In genomic region chr17:24840341-24840740, GRCm38 (mm10) we compare ENCODE assay signal across 28 mouse cellular contexts. TPM values are rescaled to one million over a fixed set of nuclear protein-coding genes. Genes with fewer than 3 reads are reported as not detected.
"Had no signal": no experiment of that assay in that cellular context is flagged by ENCODE, and none has a peak within 500 bp of the region (broad histone marks: within the 10 kb centered on the region; RNA-seq: fewer than 3 reads in every experiment).

No protein-coding gene starts in this region.

- ATAC-seq: midbrain, embryonic 15.5 days had no signal

- H3K4me1 ChIP-seq: kidney, embryonic 15.5 days; limb, embryonic 13.5 days; midbrain, embryonic 12.5 days; midbrain, embryonic 15.5 days; neural tube, embryonic 12.5 days; neural tube, embryonic 15.5 days had no signal

- H3K9me3 ChIP-seq: kidney, embryonic 15.5 days; limb, embryonic 13.5 days; liver, embryonic 13.5 days; midbrain, embryonic 12.5 days; midbrain, embryonic 15.5 days; neural tube, embryonic 12.5 days; neural tube, embryonic 15.5 days had no signal

- H3K9ac ChIP-seq: kidney, embryonic 15.5 days; limb, embryonic 13.5 days; liver, embryonic 13.5 days; midbrain, embryonic 12.5 days; midbrain, embryonic 15.5 days; neural tube, embryonic 12.5 days; neural tube, embryonic 15.5 days had no signal

- H3K4me2 ChIP-seq: kidney, embryonic 15.5 days; limb, embryonic 13.5 days; liver, embryonic 13.5 days; midbrain, embryonic 12.5 days; midbrain, embryonic 15.5 days; neural tube, embryonic 12.5 days; neural tube, embryonic 15.5 days had no signal

- DNase-seq: kidney, adult 11 months; kidney, adult 8-10 months; kidney, postnatal 10 days; kidney, postnatal 36 days; layer of hippocampus, postnatal 36 days; left cerebral cortex, postnatal 4 days; liver, embryonic 13.5 days; lung, adult 2 months; right cerebral cortex, adult 18-20 months; right cerebral cortex, postnatal 14 days; right cerebral cortex, postnatal 4 days; thymus, adult 2 months; thymus, postnatal 14 days; thymus, postnatal 4 days had no signal

- H3K36me3 ChIP-seq: kidney, embryonic 15.5 days; limb, embryonic 13.5 days; liver, embryonic 13.5 days; midbrain, embryonic 12.5 days; midbrain, embryonic 15.5 days; neural tube, embryonic 12.5 days; neural tube, embryonic 15.5 days had no signal

- H3K4me3 ChIP-seq: kidney, embryonic 15.5 days; left cerebral cortex, adult 2 months; limb, embryonic 13.5 days; liver, embryonic 13.5 days; midbrain, embryonic 12.5 days; midbrain, embryonic 15.5 days; neural tube, embryonic 12.5 days; neural tube, embryonic 15.5 days had no signal

- H3K27ac ChIP-seq: kidney, embryonic 15.5 days; left cerebral cortex, adult 2 months; limb, embryonic 13.5 days; liver, embryonic 13.5 days; macrophage; midbrain, embryonic 12.5 days; midbrain, embryonic 15.5 days; neural tube, embryonic 12.5 days; neural tube, embryonic 15.5 days had no signal

RNA-seq across cellular contexts. Expression of gene Igfals, which starts 25.5 kb away (rescaled TPM):
- total RNA-seq: layer of hippocampus, adult 8-10 months; layer of hippocampus, postnatal 10 days; left cerebral cortex, adult 2 months; megakaryocyte, adult 5-6 weeks had no signal
- polyA plus RNA-seq: macrophage had no signal

RNA-seq across cellular contexts. Expression of gene Meiob, which starts 36.3 kb away (rescaled TPM):
- total RNA-seq: layer of hippocampus, adult 8-10 months; layer of hippocampus, postnatal 10 days; layer of hippocampus, postnatal 36 days; left cerebral cortex, adult 2 months; left cerebral cortex, postnatal 10 days; left cerebral cortex, postnatal 4 days had no signal
- polyA plus RNA-seq: kidney, embryonic 15.5 days; limb, embryonic 13.5 days; lung, adult 2 months; lung, embryonic 16.5 days; macrophage; midbrain, embryonic 12.5 days; midbrain, embryonic 15.5 days; neural tube, embryonic 12.5 days; neural tube, embryonic 15.5 days; stomach, embryonic 14.5 days; thymus, adult 2 months had no signal
